Mouse (Mus musculus) small intestine, adult 10 weeks (tissue): ENCODE results near the gene Vmn1r171. TPM values are rescaled to one million over a fixed set of nuclear protein-coding genes. Genes with fewer than 3 reads are reported as not detected.

Experiments
- polyA plus RNA-seq: library from polyadenylated mRNA; stranded (reverse); fragments of 350-450 nt; fragmentation: Illumina TruSeq; extraction: RNeasy Lipid Tissue Mini Kit (QIAGEN cat#74804); gene quantifications from one replicate; pipeline ENCODE4 v1.2.3, GENCODE M21; 2014; ENCODE audit warnings: low replicate concordance

The Vmn1r171 gene
- not detected for polyA plus RNA-seq

DNA sequence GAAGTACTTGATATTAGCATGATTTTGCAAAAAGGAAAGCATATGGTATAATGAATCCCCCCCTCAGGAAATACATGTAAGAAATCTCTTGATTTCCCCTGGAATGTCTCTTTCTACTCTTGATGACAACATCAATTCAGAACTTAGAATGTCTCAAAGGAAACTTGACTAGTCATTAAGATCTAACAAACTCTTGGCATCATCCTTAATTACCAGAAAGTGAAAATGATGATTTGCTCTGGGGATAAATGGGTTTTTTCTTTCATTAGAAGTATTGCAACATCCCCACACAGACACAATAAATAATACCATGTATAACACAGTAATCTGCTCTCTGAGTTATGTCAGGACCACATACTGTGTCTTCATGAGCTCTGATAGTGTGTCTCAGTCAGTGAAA, at the start of gene Vmn1r171:
TSS of gene Vmn1r171 (plus strand) at position 301 of the 400 bp plus-strand sequence.

DNA sequence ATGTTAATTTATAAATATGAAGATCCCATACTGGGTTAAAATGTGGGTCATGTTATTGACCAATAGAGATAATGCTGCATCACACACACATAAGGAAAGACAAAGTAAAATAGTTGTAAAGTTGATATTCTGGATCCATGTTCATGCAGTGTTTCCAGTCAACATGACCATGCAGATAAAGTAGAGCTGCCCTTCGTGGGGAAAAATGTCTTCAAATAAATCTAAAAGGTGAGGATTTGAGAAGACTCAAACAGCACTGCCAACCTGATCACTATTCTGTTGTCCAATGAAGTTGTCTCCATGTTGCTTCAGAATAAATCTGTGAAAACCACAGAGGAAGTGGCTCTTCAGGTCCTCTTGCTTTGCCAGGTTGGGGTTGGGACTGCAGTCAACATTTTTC, 24.6 kb upstream of the Vmn1r171 start, which contains the start of gene Vmn1r170:
TSS of gene Vmn1r170 (plus strand) at position 301 of the 400 bp plus-strand sequence.

DNA sequence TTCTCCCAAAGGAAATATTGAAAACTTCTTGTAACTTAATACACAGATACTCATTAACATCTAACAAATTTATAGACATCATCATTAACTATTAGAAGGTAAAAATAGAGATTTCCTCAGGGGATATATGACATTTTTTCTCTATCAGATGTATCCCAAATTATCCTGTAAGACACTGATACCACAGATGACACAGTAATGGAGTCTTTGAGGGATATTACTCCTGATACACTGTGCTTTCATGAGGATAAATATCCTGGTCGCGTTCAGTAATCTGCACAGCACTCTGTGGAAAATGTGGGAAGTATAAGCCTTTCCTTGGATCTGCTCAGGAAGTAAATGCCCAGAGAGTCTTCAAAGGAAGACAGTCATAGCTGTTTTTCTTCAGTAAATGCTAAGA, 27.5 kb downstream of the Vmn1r171 start, which contains the start of gene Vmn1r172:
TSS of gene Vmn1r172 (plus strand) at position 301 of the 400 bp plus-strand sequence.

Other genes with a start within 250 kb of the Vmn1r171 start
- not detected for gene Nlrp5, start 244.8 kb upstream of the Vmn1r171 start, polyA plus RNA-seq
- not detected for gene Vmn1r167, start 123.5 kb upstream of the Vmn1r171 start, polyA plus RNA-seq
- gene Vmn1r168, start 91.0 kb upstream of the Vmn1r171 start, polyA plus RNA-seq: not detected
- gene Vmn1r169, start 55.2 kb upstream of the Vmn1r171 start, polyA plus RNA-seq: not detected
- gene Vmn1r170, start 24.5 kb upstream of the Vmn1r171 start, polyA plus RNA-seq: not detected
- not detected for gene Vmn1r172, start 27.6 kb downstream of the Vmn1r171 start, polyA plus RNA-seq
- gene Vmn1r173, start 70.0 kb downstream of the Vmn1r171 start, polyA plus RNA-seq: not detected
- gene Vmn1r174, start 121.5 kb downstream of the Vmn1r171 start, polyA plus RNA-seq: not detected
- gene Vmn1r175, start 179.9 kb downstream of the Vmn1r171 start, polyA plus RNA-seq: not detected
- not detected for gene Vmn1r176, start 206.7 kb downstream of the Vmn1r171 start, polyA plus RNA-seq
- gene Vmn1r177, start 235.7 kb downstream of the Vmn1r171 start, polyA plus RNA-seq: not detected